Mouse (Mus musculus): Measurements from ENCODE around the gene Tas2r129. TPM values are rescaled to one million over a fixed set of nuclear protein-coding genes. Genes with fewer than 3 reads are reported as not detected.

Tas2r129 gene
- not detected for polyA plus RNA-seq (2015; fragmentation: Illumina TruSeq; extraction: RNeasy Lipid Tissue Mini Kit (QIAGEN cat#74804); ENCODE audit: insufficient read depth, low replicate concordance)

DNA sequence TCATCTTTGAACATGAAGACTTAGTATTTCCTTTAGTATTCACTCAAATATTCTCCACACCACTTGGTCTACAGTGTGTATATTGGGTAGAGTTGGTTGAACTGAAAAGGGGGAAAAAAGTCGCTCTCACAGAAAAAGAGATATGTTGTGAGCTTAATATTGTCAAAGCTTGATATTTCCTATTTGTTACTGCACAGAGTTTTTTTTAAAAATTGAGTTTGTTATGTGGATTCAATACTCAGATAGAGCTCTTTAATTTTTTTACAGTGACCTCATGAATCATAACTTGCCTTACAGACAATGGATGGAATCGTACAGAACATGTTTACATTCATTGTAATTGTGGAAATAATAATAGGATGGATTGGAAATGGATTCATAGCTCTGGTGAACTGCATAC lies at the start of gene Tas2r129:
TSS of gene Tas2r129 (plus strand) at position 301 of the 400 bp plus-strand sequence.

DNA sequence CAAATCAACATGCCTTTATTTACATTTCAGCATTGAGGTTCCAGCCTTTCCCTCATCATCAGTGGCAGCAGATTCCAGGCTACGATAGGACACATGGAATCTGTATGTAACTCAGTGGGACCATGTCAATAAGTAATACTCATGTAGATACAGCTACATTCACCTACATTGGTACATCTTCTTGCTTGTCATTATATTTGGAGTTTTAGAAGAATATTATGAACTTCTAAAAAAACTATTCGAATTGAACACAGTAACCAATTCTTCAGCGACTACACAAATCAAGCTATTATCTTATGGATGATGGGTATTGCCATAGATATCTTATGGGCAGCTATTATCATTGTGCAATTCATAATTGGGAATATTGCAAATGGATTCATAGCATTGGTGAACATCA lies 41.6 kb upstream of the Tas2r129 start, which contains the start of gene Tas2r125:
TSS of gene Tas2r125 (plus strand) at position 301 of the 400 bp plus-strand sequence.

DNA sequence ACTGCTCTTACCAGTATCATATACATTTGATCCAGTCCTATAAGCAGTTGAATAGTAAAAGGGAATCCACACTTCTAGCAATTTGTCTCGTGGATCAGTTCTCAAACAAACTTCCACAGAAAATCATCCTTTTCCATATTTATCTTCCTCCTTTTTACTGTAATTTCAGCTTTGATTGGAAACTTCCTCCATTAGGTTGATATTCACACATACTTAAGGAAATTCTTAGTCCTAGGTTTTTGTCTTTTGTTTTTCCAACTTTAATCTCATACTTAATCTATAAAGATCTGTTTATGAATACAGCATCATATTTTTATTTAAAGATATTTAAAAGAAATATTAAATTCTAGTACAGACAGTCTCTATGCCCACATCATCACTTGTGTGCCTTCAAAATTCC lies 6.9 kb downstream of the Tas2r129 start, which contains the start of gene Tas2r131:
TSS of gene Tas2r131 (minus strand) at position 101 of the 400 bp plus-strand sequence.

DNA sequence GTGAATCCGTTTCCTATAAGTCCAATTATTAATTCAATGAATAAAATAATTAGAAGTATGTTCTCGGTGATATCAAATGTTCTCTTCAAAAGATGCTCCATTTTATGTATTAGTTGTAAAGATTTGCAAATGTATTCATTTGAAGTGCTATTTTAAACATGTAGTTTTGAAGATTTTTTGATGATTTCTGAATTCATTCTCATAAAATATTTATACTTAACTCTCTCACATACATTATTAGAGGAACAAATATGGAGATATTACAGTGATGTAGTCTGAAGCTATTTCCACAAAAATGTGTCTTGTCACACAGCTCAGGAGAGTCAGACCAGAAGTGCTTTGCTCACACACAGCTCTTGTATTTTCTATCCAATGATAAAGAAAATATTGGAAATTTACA lies 30.0 kb downstream of the Tas2r129 start, which contains the start of gene Tas2r109:
TSS of gene Tas2r109 (minus strand) at position 101 of the 400 bp plus-strand sequence.

Other genes starting within 250 kb of the Tas2r129 start
- not detected for gene Tas2r122, start 239.2 kb upstream of the Tas2r129 start, polyA plus RNA-seq (2015; fragmentation: Illumina TruSeq; extraction: RNeasy Lipid Tissue Mini Kit (QIAGEN cat#74804); ENCODE audit: insufficient read depth, low replicate concordance)
- gene Tas2r115, start 213.1 kb upstream of the Tas2r129 start, polyA plus RNA-seq (2015; fragmentation: Illumina TruSeq; extraction: RNeasy Lipid Tissue Mini Kit (QIAGEN cat#74804); ENCODE audit: insufficient read depth, low replicate concordance): not detected
- gene Tas2r124, start 196.4 kb upstream of the Tas2r129 start, polyA plus RNA-seq (2015; fragmentation: Illumina TruSeq; extraction: RNeasy Lipid Tissue Mini Kit (QIAGEN cat#74804); ENCODE audit: insufficient read depth, low replicate concordance): not detected
- not detected for gene Tas2r102, start 189.0 kb upstream of the Tas2r129 start, polyA plus RNA-seq (2015; fragmentation: Illumina TruSeq; extraction: RNeasy Lipid Tissue Mini Kit (QIAGEN cat#74804); ENCODE audit: insufficient read depth, low replicate concordance)
- not detected for gene Tas2r136, start 172.9 kb upstream of the Tas2r129 start, polyA plus RNA-seq (2015; fragmentation: Illumina TruSeq; extraction: RNeasy Lipid Tissue Mini Kit (QIAGEN cat#74804); ENCODE audit: insufficient read depth, low replicate concordance)
- gene Tas2r117, start 148.3 kb upstream of the Tas2r129 start, polyA plus RNA-seq (2015; fragmentation: Illumina TruSeq; extraction: RNeasy Lipid Tissue Mini Kit (QIAGEN cat#74804); ENCODE audit: insufficient read depth, low replicate concordance): not detected
- gene Tas2r123, start 104.0 kb upstream of the Tas2r129 start, polyA plus RNA-seq (2015; fragmentation: Illumina TruSeq; extraction: RNeasy Lipid Tissue Mini Kit (QIAGEN cat#74804); ENCODE audit: insufficient read depth, low replicate concordance): not detected
- not detected for gene Tas2r116, start 95.7 kb upstream of the Tas2r129 start, polyA plus RNA-seq (2015; fragmentation: Illumina TruSeq; extraction: RNeasy Lipid Tissue Mini Kit (QIAGEN cat#74804); ENCODE audit: insufficient read depth, low replicate concordance)
- not detected for gene Tas2r110, start 83.1 kb upstream of the Tas2r129 start, polyA plus RNA-seq (2015; fragmentation: Illumina TruSeq; extraction: RNeasy Lipid Tissue Mini Kit (QIAGEN cat#74804); ENCODE audit: insufficient read depth, low replicate concordance)
- not detected for gene Tas2r113, start 58.1 kb upstream of the Tas2r129 start, polyA plus RNA-seq (2015; fragmentation: Illumina TruSeq; extraction: RNeasy Lipid Tissue Mini Kit (QIAGEN cat#74804); ENCODE audit: insufficient read depth, low replicate concordance)
- gene Tas2r125, start 41.5 kb upstream of the Tas2r129 start, polyA plus RNA-seq (2015; fragmentation: Illumina TruSeq; extraction: RNeasy Lipid Tissue Mini Kit (QIAGEN cat#74804); ENCODE audit: insufficient read depth, low replicate concordance): not detected
- gene Tas2r131, start 6.8 kb downstream of the Tas2r129 start, polyA plus RNA-seq (2015; fragmentation: Illumina TruSeq; extraction: RNeasy Lipid Tissue Mini Kit (QIAGEN cat#74804); ENCODE audit: insufficient read depth, low replicate concordance): not detected
- not detected for gene Tas2r109, start 29.9 kb downstream of the Tas2r129 start, polyA plus RNA-seq (2015; fragmentation: Illumina TruSeq; extraction: RNeasy Lipid Tissue Mini Kit (QIAGEN cat#74804); ENCODE audit: insufficient read depth, low replicate concordance)
- gene Tas2r103, start 86.0 kb downstream of the Tas2r129 start, polyA plus RNA-seq (2015; fragmentation: Illumina TruSeq; extraction: RNeasy Lipid Tissue Mini Kit (QIAGEN cat#74804); ENCODE audit: insufficient read depth, low replicate concordance): not detected
- gene Tas2r140, start 104.7 kb downstream of the Tas2r129 start, polyA plus RNA-seq (2015; fragmentation: Illumina TruSeq; extraction: RNeasy Lipid Tissue Mini Kit (QIAGEN cat#74804); ENCODE audit: insufficient read depth, low replicate concordance): not detected
- 41.9 TPM for gene Smim10l1, start 153.8 kb downstream of the Tas2r129 start, polyA plus RNA-seq (2015; fragmentation: Illumina TruSeq; extraction: RNeasy Lipid Tissue Mini Kit (QIAGEN cat#74804); ENCODE audit: insufficient read depth, low replicate concordance)

Measured in spleen, adult 10 weeks (tissue).